Mouse (Mus musculus) embryonic facial prominence, embryonic 13.5 days (tissue): Measurements from ENCODE around the gene Wdfy1. TPM values are rescaled to one million over a fixed set of nuclear protein-coding genes. Genes with fewer than 3 reads are reported as not detected.

Experiments used
- ATAC-seq: fragments of 200-750 bp; cut with Nextera tagmentation; 2 replicates; pipeline ENCODE4 v1.8.0; 2017; ENCODE audit warnings: low read depth; ENCODE audit not compliant: insufficient number of reproducible peaks, insufficient read depth, low FRiP score, low TSS enrichment
- H3K27ac ChIP-seq: fragments of 300-500 bp; sonication (generic); 2 replicates; pipeline ENCODE4 v1.5.1; 2015; ENCODE audit warnings: moderate library complexity, mild to moderate bottlenecking, inconsistent platforms
- H3K27me3 ChIP-seq: fragments of 300-500 bp; sonication (generic); 2 replicates; pipeline ENCODE4 v1.6.1; 2015; ENCODE audit warnings: mild to moderate bottlenecking, inconsistent platforms
- H3K36me3 ChIP-seq: fragments of 300-500 bp; sonication (generic); 2 replicates; pipeline ENCODE4 v1.6.1; 2015; ENCODE audit warnings: mild to moderate bottlenecking, inconsistent platforms
- H3K4me1 ChIP-seq: fragments of 300-500 bp; sonication (generic); 2 replicates; pipeline ENCODE4 v1.6.1; 2015; ENCODE audit warnings: inconsistent platforms
- H3K4me2 ChIP-seq: fragments of 300-500 bp; sonication (generic); 2 replicates; pipeline ENCODE4 v1.6.1; 2015; ENCODE audit warnings: moderate library complexity, mild to moderate bottlenecking, inconsistent platforms
- H3K4me3 ChIP-seq: fragments of 300-500 bp; sonication (generic); 2 replicates; pipeline ENCODE4 v1.5.1; 2015; ENCODE audit warnings: mild to moderate bottlenecking, inconsistent platforms
- H3K9ac ChIP-seq: fragments of 300-500 bp; sonication (generic); 2 replicates; pipeline ENCODE4 v1.6.1; 2015; ENCODE audit warnings: mild to moderate bottlenecking, inconsistent platforms
- H3K9me3 ChIP-seq: fragments of 300-500 bp; sonication (generic); 2 replicates; pipeline ENCODE4 v1.6.1; 2016; ENCODE audit warnings: inconsistent platforms
- WGBS: fragments of 180-500 bp; shearing (Covaris S2); methylation state at CpG from one replicate; pipeline ENCODE4 v1.1.7; 2015; ENCODE audit warnings: mixed read lengths; 5-methylcytosine and 5-hydroxymethylcytosine counted together
- polyA plus RNA-seq: library from polyadenylated mRNA; unstranded; fragments of >200 nt; fragmentation: Nextera tagmentation; extraction: Ambion mirVana; gene quantifications from 2 replicates; pipeline ENCODE4 v1.2.1, GENCODE M21; 2015

Gene Wdfy1
- polyA plus RNA-seq, 1 experiment from 2014 or later: 35.7 TPM

DNA sequence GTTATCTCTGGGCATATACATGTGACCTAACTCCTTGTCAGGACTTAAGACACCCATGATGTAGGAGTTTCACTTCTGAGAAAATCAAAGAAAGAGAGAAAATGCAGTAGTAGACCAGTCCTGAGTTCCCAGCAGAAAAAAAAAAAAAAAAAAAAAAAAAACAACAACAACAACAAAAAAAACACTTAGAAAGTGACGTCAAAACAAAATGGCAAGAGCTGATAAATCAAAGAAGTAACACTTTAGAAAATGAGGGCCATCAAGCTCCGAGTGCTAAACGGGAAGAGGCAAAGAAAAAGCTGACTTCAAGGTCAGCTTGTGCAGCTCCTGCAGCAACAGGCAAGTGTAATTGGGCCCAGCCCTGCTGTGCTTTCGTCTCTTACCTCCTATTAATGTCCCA is 100.2 kb downstream of the Wdfy1 start:
- no peak overlapping the region for H3K27ac ChIP-seq
- WGBS: 54% methylated on average over 4 of the region's 4 CpGs

GRCm38 (mm10) chr1:79671543-79672337 is 104.2 kb downstream of the Wdfy1 start, which contains the start of gene Ap1s3:
Gene Ap1s3 (minus strand): TSS chr1:79671972.
- peaks cover 29% of the 10 kb centered on the region for H3K27me3 ChIP-seq
- peak within 1 kb of the TSS; percentile 72 for H3K4me3 ChIP-seq
- H3K4me1 ChIP-seq: peaks cover 11% of the 10 kb centered on the region
- WGBS: under 1% methylated on average over 51 of the region's 51 CpGs
- no peaks in the 10 kb centered on the region for H3K9me3 ChIP-seq
- H3K9ac ChIP-seq: peak within 1 kb of the TSS; percentile 73
- no peaks in the 10 kb centered on the region for H3K36me3 ChIP-seq
- H3K4me2 ChIP-seq: peak within 1 kb of the TSS; percentile 97
- ATAC-seq: peak; percentile 81
- H3K27ac ChIP-seq: no peak within 1 kb of the TSS; the same call in 1 of the 2 replicates

More for the DNA sequence above, 100.2 kb downstream of the Wdfy1 start:
- no peak for ATAC-seq
- Histone ChIP-seq H3K9me3 (no peaks in the 10 kb centered on the region), H3K4me1 (peaks cover 8% of the 10 kb centered on the region), H3K4me2 (no peak overlapping the region), H3K4me3 (no peak overlapping the region), H3K27me3 (peaks cover 22% of the 10 kb centered on the region), H3K9ac (no peak overlapping the region), H3K36me3 (no peaks in the 10 kb centered on the region)

GRCm38 (mm10) chr1:79671196-79671542 is 104.8 kb downstream of the Wdfy1 start:
- no peaks in the 10 kb centered on the region for H3K36me3 ChIP-seq
- peak overlapping the region; percentile 72 for H3K4me3 ChIP-seq
- peak overlapping the region; percentile 73 for H3K9ac ChIP-seq
- H3K27me3 ChIP-seq: peaks cover 29% of the 10 kb centered on the region
- H3K4me1 ChIP-seq: peaks cover 11% of the 10 kb centered on the region
- peak overlapping the region; percentile 97 for H3K4me2 ChIP-seq
- no peaks in the 10 kb centered on the region for H3K9me3 ChIP-seq
- WGBS: 2% methylated on average over 11 of the region's 11 CpGs
- no peak overlapping the region for H3K27ac ChIP-seq
- no peak for ATAC-seq

DNA sequence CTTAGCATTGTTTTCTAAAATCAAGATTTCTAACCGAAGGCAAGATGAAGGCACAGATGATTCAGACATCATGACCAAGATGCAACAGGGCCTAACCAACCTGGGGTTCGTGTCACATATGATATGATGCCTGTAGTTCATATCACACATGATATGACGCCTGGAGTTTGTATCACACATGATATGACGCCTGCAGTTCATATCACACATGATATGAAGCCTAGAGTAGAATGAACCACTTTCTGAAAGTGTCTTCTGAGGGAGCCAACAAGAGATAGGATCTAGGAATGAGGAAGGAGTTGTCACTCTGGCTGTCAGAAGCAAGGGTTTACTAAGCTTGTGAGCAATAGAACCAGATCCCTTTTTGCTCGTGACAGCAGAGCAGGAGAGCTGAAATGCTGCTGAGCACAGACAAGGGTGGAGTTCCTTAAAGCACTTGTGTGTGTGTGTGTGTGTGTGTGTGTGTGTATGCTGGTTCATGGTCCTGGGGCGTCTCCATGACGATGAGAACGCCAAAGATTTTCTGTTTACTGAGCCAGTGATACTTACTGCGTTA is 106.4 kb downstream of the Wdfy1 start:
- no peak overlapping the region for H3K27ac ChIP-seq
- ATAC-seq: no peak
- no peak overlapping the region for H3K4me3 ChIP-seq
- H3K27me3 ChIP-seq: peaks cover 29% of the 10 kb centered on the region
- H3K9ac ChIP-seq: no peak overlapping the region
- peaks cover 11% of the 10 kb centered on the region for H3K4me1 ChIP-seq
- 80% methylated on average over 9 of the region's 9 CpGs for WGBS
- H3K4me2 ChIP-seq: no peak overlapping the region
- H3K36me3 ChIP-seq: no peaks in the 10 kb centered on the region
- no peaks in the 10 kb centered on the region for H3K9me3 ChIP-seq

GRCm38 (mm10) chr1:79664911-79665310 is 111.0 kb downstream of the Wdfy1 start:
- no peak overlapping the region for H3K27ac ChIP-seq
- H3K4me1 ChIP-seq: no peaks in the 10 kb centered on the region
- H3K36me3 ChIP-seq: no peaks in the 10 kb centered on the region
- no peaks in the 10 kb centered on the region for H3K27me3 ChIP-seq
- no peak overlapping the region for H3K9ac ChIP-seq
- no peak overlapping the region for H3K4me2 ChIP-seq
- H3K4me3 ChIP-seq: no peak overlapping the region
- no peak for ATAC-seq
- WGBS: 93% methylated on average over 4 of the region's 4 CpGs
- H3K9me3 ChIP-seq: no peaks in the 10 kb centered on the region

DNA sequence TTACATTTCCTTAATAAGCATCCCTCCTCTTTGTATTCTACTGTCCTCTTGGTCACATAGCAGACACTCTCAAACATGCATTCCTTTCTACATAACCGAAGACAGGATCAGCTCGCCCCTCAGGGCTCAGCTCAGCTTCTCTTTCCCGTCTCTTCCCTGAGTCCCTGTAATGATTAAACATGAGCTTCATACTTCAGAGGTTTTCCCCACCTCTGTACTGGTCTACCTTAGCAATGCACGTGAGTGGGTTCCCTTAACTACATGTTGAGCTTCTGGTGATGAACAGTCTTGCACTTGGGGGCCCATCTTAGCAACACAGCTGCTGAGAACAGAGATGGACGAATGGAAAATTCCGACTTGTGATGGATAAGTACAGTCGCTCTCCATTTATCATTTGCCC is 116.3 kb downstream of the Wdfy1 start:
- ATAC-seq: no peak
- Histone ChIP-seq H3K36me3 (no peaks in the 10 kb centered on the region), H3K27ac (no peak overlapping the region), H3K4me2 (no peak overlapping the region), H3K27me3 (no peaks in the 10 kb centered on the region), H3K4me3 (no peak overlapping the region), H3K9ac (no peak overlapping the region), H3K4me1 (no peaks in the 10 kb centered on the region), H3K9me3 (no peaks in the 10 kb centered on the region)
- WGBS: 75% methylated on average over 7 of the region's 7 CpGs

DNA sequence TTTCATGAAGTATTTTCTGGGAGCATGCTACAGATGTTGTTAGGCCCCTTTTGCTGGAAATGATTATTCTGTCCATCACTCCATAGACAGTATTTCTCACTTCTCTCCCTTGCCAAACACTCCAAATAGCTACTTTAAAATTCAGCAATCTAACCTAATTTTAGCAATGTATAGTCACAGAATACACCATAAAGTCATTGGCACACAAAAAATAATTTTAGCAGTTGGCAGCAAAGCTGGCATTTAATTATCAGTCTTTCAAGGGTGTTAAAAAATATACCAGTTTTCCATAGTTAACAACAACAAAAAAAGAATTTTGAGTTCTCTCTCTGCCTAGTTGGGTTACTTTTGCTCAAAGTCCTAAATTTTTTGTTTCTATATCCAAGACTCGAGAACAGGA is 118.5 kb downstream of the Wdfy1 start:
- ATAC-seq: no peak
- WGBS: 78% methylated on average over 1 of the region's 1 CpGs
- no peaks in the 10 kb centered on the region for H3K27me3 ChIP-seq
- H3K9me3 ChIP-seq: no peaks in the 10 kb centered on the region
- H3K4me3 ChIP-seq: no peak overlapping the region
- no peaks in the 10 kb centered on the region for H3K4me1 ChIP-seq
- H3K9ac ChIP-seq: no peak overlapping the region
- H3K27ac ChIP-seq: no peak overlapping the region
- H3K36me3 ChIP-seq: no peaks in the 10 kb centered on the region
- H3K4me2 ChIP-seq: no peak overlapping the region

GRCm38 (mm10) chr1:79655819-79656555 is 120.0 kb downstream of the Wdfy1 start:
- no peak for ATAC-seq
- Histone ChIP-seq H3K4me2 (no peak overlapping the region), H3K9ac (no peak overlapping the region), H3K27ac (no peak overlapping the region), H3K27me3 (no peaks in the 10 kb centered on the region), H3K36me3 (no peaks in the 10 kb centered on the region), H3K4me3 (no peak overlapping the region), H3K9me3 (no peaks in the 10 kb centered on the region), H3K4me1 (no peaks in the 10 kb centered on the region)
- WGBS: 68% methylated on average over 4 of the region's 4 CpGs

GRCm38 (mm10) chr1:79654948-79655347 is 121.0 kb downstream of the Wdfy1 start:
- no peaks in the 10 kb centered on the region for H3K4me1 ChIP-seq
- no peak overlapping the region for H3K9ac ChIP-seq
- H3K4me2 ChIP-seq: no peak overlapping the region
- H3K27ac ChIP-seq: no peak overlapping the region
- H3K27me3 ChIP-seq: no peaks in the 10 kb centered on the region
- ATAC-seq: no peak
- WGBS: 93% methylated on average over 2 of the region's 2 CpGs
- H3K36me3 ChIP-seq: no peaks in the 10 kb centered on the region
- H3K4me3 ChIP-seq: no peak overlapping the region
- no peaks in the 10 kb centered on the region for H3K9me3 ChIP-seq
